Mouse (Mus musculus) embryo, embryonic 11 days (tissue): Measurements from ENCODE around the gene Ncor2.

Experiments used
- DNase-seq: peaks from one replicate; pipeline ENCODE4 v3.0.0-alpha.2; 2015

The Ncor2 gene

DNA sequence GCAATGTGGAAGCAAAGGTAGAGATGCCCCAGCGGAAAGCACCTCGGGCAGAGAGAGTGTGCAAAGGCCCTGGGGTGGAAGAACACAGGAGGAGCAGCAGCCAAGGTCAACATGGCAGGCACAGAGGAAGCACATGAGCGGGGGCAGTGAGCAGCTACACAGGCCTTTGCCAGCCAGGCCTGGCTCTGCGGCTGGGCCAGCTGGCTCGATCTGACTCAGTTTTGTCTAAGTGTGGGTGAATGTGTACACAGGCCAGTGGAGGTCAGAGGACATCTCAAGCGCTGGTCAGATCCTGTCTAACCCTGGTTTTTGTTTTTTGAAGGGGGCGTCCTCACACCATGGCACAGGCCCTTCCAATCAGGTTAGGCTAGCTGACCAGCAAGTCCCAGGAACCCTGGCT lies 10.9 kb downstream of the Ncor2 start:
- DNase-seq, result no peak

DNA sequence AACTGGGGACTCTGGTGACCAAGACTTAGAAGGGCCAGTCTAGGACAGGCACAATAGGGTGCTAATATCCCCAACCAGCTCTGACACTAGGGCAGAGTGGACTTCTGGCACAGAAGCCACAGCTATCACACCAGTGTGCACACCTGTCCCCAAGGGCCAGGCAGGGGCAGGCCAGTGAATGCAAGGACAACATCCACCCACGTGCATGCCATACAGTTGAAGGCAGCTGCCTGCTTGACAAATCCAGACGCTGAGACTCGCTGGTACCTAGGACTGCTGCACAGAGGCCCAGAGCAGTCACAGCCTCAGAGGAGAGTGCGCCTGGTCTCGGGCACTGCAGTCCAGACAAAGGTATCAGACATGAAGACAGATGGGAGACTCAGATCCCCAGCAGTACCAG lies 11.5 kb downstream of the Ncor2 start:
- no peak for DNase-seq

DNA sequence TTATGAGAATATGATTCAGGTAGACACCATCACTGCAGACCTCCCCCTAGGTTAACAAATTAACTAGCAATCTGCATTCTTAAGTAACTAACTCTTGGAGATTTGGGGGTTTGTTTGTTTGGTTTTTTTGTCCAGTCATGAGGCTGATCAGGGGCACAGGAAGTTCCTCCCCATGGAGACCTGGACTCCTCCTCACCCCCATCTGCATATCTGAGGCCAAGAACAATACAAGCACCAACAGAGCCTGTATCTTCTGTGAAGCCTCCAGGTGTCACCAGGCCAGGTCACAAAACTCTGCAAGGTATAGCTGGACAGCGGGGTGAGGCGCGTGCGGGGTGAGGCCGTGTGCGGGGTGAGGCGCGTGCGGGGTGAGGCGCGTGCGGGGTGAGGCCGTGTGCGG lies 13.0 kb downstream of the Ncor2 start:
- DNase-seq, result no peak

DNA sequence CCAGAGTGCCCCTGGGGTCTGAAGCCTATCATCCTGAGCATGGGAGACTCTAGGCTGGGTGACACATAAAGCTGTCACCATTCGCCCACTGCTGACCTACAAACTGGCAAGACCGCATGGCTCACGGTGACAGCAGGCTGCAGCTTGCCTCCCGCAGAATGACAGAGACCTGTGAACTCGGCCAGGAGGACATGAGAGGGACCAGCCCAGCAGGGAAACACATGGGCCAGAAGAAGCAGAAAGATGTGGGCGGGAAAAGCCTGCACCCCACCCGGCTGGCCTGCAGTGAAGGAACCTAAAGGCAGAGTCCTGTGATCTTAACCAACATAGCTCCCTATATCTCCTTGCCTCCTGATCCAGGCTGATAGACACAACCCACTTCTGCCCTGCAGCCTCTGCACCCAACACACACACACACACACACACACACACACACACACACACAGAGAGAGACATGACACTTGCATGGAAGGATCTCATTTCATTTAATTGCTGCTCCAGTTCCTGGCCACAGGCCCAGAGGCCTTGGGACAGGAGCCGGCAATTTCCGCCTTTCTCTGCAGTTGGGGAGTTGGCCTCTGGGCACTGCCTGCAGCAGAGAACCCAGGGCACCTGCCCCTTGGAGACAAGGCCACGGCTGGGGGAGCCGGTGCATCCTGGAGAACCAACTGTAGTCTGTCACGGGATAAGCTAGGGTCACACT lies 14.4 kb downstream of the Ncor2 start:
- peak; percentile 58 for DNase-seq

DNA sequence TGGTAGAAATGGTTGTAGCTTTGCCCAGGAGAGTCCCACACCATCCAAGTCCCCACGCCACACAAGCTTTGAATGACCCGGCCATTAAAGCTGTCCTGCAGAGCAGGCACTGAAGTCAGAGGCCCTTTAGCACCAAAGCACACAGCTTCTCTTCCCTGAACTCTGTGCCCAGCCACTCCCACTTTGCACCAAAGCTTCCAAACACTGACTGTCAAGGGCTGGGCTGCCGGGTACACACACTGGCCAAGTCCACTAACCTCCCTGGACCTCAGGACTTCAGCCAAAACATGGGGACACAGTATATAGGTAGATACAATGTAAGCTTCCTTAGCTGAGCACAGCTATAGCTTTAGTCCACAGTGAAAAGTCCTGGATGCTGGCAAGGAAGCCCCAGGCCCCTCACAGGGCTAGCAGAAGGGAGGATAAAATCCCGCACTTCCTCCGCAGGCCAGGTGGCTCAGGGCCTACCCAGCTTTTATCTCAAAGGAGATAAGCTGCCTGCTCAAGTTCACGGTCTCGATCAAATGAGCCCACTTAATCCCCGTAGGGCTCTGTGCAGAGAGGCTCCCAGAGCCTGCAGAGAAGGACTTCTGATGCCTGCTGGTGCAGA lies 15.5 kb downstream of the Ncor2 start:
- DNase-seq, result no peak

DNA sequence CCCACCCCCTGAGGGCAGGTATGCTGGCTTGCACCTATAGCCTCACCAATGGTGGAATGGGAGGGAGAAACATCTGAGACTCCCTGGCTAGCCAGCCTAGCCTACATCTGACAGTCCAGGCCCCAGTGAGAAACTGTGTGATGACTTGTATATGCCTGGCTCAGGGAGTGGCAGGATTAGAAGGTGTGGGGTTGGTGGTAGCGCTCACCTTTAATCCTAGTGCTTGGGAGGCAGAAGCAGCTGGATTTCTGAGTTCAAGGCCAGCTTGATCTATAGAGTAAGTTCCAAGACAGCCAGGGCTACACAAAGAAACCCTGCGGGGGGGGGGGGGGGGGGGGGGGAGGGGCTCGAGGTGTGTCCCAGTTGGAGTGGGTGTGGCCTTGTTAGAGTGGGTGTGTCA lies 16.6 kb downstream of the Ncor2 start:
- no peak for DNase-seq

DNA sequence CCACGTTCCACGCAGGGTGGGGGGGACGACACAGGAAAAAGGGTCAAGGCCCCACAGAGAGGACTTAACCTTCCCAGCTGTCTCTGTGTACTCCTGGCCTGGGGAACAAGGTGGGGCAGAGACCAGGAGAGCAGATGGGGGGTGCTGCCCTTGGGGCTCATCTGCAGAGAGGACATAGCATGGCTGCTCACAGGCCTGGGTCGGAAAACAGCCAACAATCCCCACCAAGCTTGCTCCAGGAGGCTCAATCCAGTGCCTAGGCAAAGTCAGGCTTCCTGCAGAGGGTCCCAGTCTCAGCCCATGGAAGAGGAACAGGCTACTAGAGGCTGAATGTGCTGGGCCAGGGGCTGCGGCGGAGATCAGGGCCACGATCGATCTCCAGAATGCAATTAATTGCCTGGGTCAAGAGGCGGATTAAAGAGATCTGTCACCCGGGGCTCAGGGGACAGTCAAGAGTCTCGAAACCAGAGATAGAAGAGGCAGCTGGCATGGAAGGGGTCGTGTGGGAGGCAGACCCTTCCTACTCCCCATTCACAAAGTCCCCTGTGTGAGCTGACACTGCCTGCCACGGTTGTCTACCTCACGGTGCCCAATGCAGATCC lies 19.1 kb downstream of the Ncor2 start:
- DNase-seq, result no peak

DNA sequence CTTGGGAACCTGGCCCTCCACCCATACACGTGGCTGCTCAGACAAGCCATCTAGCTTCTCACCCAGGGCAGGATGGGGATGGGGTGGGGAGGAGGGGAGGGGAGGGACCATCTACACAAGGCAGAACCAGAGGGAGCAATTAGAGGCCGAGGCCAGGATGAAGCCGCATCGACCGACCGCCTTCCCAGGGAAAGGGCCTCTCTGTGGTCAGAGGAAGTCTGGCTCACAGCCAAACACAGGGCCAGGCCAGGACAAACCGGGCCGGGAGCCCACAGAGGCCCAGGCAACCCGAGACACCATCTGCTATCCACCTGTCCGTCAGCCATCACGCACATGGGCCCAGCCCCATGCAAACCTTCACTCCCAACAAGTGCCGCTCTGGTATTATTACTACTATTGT lies 19.7 kb downstream of the Ncor2 start:
- peak; percentile 86 for DNase-seq

DNA sequence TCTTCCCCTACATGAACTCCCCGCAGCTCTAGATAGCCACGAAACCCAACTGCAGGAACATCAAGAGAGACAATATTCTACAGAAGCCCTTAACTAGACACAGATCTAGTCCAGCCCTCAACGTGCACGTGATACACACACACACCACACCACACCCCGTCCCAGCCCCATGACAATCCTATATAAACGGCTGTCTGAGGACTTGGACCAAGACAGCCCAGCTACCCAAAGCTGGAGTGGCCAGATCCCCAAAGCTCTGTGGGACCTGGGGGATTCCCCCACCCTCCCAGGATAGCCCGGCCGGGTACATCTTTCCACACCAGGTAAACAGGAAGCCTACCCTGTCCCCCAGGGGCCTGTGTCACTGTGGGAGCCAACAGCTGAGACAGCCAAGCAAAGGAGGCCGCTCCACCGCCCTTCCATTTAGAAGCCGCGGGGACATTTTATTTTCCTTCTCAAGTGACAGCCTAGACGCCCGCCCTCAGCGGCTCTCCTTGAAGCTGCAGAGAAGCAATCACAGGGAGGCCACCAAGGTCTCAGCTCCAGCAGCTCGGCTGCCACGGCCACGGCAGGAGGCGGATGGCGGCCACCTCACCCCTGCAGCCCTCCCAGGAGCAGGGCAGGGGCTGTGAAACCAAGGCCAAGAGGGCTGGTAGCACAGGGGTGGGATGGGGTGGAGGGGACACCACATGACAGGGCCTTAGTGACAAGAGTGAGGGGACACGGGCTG lies 20.6 kb downstream of the Ncor2 start:
- peak; percentile 80 for DNase-seq

DNA sequence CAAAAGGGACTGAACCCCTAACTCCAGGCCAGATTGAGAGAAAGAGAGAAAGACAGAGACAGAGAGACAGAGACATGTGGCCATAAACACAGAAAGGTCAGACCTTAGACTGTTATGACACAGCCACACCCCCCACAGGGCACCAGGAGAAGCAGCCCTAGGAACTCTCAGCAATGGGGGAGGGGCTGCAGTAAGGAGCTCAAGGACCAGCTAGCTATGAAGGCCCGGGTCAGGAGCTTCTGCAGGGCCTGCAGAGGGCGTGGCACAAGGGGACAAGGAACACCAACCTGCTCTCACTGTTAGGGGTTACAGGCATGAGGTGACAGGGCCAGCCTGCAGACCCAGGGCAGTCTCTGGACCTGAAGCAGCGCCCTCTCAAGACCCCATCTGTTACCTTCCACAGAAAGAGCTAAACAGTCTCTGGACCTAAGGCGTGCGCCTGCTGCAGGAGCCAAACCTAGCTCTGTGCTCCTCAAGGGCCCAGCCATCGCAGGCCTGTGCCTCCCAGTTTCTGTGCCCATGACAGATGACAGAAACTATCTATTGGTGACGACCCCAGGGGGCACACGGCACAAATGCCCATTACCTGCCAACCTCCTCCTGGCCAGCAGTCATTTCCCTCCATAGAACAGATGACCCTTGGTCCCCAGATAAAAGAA lies 21.5 kb downstream of the Ncor2 start:
- peak; percentile 68 for DNase-seq

DNA sequence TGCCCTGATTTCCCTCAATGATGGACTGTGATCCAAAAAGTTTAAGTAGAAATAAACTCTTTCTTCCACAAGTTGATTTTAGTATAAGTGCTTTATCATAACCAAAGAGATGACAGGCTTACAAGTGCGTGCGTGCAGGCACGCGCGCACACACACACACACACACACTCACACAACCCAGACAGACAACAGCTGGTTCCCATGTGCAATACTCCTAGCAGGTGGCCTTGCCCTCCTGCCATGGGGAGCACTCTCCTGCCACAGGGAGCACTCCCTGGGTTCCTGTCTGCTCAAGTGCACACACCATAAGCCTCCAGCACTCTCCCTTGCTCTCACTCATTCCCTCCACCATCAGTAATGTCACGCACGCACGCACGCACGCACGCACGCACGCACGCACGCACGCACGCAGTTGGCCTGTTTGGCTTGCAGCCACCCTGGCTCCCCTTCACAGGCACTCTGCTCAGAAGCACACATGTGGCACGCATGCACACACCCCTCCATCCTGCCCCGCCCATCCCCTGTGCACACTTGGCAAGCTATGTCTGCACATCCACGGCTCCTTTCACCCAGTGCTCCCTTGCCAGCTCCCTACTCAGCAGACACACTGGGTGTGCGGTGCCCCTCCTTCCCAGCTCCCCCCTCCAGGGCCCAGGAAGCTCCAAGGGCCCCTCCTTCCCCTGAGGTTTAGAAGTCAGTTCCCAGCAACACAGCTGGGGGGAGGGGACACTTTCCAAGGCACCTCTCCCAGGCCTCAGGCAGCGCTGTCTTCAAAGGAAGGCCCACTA lies 22.4 kb downstream of the Ncor2 start:
- DNase-seq, result no peak

DNA sequence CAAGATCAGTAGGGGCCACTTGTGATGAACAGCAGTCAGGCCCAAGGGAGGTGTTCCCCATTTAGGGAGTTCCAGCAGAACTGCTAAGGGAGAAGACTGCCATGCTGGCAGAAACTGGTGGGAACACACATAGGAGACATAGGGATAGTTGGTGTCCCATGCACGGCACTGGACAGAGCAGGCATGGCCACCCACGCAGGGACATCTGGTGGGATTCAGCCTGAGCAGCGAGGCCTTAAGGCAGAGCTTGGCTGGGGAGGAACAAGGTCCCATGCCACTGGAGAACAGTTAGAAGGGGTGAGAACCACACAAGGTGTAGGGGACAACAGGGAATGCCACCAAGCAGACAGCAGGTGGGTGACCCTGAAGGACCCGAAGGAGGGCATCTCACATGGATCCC lies 23.6 kb downstream of the Ncor2 start:
- DNase-seq, result no peak

DNA sequence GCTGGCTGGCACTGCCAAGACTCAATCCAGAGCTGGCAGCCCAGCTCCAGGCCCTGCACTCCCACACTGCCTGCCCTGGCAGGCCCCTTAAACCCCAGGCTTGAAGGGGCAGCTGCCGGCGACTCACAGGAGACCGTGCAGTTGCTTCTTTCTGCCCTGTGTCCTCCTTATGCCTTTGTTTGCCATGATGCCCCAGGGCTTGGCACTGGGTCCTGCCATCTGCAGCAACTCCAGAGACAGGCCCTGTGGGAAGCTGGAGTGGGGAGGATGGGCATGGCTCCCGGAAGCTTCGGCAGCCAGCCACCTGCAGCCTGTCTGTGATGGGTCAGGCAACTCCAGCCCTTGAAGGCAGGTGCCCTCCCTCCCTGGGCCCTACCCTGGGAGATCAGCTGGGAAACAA lies 24.0 kb downstream of the Ncor2 start:
- DNase-seq, result no peak

DNA sequence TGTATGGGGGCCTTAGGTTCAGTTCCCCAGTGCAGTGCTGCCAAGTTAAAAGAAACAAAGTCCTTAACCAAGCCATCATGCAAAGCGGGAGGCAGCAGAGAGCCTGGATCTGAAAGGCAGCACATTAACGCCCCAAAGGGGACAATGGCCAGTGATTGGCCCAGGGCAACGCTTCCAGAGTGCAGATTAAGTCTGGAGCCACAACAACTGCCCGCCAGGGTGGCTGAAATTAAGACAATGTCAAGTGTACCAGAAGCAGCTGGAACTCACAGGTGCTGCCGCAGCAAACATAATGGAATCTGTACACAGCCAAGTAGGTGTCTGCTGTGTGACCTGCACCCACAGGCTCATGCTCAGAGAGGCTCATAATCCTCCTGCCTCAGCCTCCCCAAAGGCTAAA lies 24.8 kb downstream of the Ncor2 start:
- no peak for DNase-seq

DNA sequence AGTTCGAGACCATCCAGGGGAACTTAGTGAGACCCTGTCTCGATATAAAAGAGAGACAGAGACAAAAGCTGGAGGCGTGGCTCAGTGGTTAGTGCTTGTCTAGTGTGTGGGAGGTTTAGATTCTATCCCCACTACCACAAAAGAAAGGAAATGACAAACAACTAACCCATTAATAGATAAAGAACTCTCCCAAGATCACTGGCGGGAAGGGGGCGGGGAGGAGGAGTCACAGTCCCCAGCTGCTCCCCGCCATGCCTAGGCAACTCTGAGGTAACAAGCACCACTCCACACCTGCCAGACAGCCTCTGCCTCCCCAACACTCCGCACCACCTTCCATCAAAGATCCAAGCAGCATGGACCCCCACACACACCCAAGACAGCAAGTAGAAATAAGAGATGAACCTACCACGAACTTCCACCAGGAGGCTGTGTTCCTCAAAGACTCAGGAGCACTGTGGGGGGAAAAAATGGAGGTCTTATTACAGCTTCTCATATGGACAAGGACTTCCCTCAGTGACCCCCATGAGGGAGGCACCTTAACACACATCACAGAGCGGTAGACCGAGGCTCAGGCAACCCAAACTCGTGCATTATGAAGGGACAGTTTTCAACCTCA lies 25.7 kb downstream of the Ncor2 start:
- DNase-seq, result no peak

DNA sequence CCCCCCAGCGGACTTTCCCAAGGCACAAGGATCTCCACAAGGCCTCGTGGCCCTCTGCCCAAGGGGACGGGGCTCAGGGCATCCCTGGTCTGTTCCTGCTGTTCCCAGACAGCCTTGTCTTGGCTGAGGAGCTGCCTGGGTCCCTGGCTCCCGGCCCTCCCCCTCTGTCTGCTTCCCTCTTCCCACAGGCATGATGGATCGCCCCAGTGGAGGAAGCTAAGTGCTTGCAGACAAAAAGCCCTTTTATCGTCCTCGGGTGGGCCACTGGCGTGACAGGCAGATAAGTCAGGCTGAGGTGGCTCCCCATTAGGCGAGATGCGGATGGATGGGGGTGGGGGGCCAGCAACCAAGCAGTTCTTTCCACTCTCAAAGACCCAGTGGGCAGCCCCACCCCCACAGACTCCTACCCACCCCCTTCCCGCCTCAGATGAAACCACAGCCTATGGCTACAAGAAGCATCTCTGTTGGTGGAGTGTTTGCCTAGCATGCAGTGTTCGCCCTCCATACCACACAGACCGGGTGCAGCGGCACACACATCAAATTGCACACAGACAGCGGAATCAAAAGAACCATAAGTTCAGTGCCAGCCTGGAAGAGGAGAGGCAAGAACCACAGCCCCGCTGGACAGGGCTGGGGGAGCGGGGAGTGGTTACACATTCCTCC lies 27.0 kb downstream of the Ncor2 start:
- peak; percentile 89 for DNase-seq

DNA sequence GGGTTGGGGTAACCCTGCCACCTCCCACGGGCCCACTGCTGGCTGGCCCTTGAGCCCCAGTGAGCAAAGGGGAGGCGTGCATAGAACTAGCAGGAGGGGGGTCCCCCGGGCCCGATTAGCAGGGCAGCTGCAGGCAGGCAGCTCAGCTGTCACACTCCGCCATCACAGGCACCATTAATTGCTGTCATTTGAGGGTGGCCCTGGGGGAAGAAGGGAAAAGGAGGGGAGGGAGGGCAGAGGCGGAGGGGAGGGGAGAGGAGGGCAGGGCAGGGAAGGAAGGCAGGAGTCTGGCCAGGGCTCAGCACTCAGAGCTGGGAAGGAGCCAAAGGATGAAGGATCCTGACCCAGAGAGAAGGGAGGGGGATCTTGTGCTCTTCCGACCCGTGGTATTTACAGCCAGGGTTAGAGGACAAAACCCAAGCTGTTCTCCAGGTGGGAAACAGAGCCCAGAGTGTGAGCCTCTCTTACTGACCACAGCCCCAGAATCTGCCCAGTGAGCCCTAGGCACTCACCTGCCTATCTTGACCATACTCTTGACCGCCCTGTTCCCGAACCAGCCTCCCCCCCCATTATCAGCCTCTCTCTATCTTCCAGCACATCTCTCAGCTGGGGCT lies 28.0 kb downstream of the Ncor2 start:
- peak; percentile 84 for DNase-seq

DNA sequence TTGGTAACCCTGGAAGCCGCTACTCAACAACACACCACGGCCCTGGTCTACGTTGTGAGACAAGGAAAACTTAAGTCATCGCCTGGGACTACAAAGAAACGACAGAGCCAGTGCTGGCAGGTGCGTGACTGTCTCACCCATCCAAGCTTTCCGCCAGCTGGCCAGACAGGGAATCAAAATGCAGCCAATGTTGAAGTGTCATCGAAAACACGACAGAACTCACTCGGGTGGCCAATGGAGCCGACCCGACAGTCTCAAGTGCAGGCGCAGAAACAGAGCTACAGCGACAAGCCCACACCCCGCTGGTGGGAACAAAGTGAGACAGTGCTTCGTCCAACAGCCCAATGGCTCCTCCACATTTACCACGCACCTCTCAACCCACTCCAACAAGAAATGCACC lies 29.9 kb downstream of the Ncor2 start:
- no peak for DNase-seq

DNA sequence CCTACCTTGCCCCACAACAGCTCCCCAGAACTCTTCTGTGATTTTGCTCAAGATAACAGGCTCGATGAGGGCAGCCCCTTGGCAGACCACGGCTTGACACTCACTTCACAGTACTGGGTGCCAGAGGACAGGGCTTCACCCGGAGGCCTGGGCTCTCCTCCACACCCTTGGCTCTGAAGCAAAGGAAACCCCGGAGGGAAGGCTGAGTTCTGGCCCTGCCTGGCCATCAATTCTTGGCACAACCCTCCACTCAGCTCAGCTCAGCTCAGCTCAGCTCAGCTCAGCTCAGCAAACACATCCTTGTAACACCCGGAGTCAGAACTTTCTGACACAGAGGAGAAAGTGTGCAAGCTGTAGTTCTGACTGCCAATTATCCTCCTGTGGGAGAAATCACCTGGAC lies 30.3 kb downstream of the Ncor2 start:
- no peak for DNase-seq

DNA sequence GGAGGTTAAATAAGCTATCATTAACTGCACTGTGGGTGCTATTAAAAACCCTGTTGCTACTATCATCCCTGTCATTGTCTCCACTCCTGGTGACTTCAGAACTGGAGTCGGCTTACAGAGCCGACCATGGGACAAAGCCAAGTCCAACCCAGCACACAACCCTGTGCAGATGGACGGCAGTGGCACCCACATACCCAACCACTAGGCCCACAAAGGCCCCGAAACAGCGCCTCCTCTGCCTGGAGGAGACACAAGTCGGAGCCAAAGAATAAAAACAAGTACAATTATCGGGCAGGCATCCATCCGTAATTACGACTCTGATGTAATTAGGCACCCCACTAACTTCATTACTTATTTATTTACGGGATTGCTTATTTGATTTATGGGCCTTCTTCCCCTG lies 30.8 kb downstream of the Ncor2 start:
- DNase-seq, result no peak

DNA sequence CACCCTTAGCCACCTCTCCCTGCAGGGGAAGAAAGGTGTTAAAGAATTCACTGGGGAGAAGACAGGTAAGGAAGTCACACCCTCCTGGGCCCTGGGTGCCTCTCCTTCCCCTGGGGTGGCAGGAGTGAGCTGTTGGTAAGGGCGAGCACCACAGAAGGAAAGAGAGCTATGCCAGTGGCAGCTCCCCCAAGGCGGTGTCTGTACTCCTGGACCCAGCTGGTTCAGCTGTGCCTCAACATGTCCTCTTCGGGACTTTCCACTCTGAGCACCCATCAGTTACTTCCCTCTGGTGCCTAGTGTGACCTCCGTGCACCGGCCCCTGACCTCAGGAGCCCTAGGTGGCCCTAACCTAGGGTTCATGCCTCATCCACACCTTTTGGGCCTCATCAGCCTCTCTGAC lies 31.9 kb downstream of the Ncor2 start:
- DNase-seq, result no peak
